ENCODE assay signal across 11 mouse cellular contexts in the genomic region with DNA sequence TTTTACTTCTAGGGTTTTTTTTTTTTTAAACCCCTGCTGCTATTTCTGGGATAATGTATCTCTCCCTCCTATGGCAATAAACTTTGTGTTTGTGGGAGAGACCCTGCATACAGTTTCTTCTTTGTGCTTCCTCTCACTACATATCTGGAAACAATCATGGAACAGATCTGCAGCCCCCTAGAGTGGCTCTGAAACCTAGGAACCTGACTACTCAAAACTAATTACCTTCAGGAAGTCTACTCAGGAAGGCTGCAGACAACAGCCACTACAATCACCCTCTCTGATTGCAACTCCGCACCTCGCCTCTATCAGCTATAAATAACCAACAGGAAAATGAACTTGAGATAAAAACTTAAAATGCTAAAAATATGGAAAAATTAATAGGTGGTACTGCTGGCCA. TPM values are rescaled to one million over a fixed set of nuclear protein-coding genes. Genes with fewer than 3 reads are reported as not detected.
DNase-seq lines count a peak whose midpoint lies in the region; ATAC-seq lines count a peak whose summit lies in the region.
"Had no signal": no experiment of that assay in that cellular context is flagged by ENCODE, and none has a peak within 500 bp of the region (broad histone marks: within the 10 kb centered on the region; RNA-seq: fewer than 3 reads in every experiment).

No protein-coding gene starts in this region.

- ATAC-seq in heart, embryonic 12.5 days (ENCODE audit: insufficient number of reproducible peaks, low FRiP score), result no peak
- ATAC-seq in embryonic facial prominence, embryonic 11.5 days (replicated peaks; ENCODE audit: insufficient number of reproducible peaks, low FRiP score, low TSS enrichment, low read depth), result no peak
- no peak for ATAC-seq in hindbrain, embryonic 12.5 days (ENCODE audit: low FRiP score)
- no peak for ATAC-seq in midbrain, embryonic 12.5 days (ENCODE audit: low FRiP score, low read depth)

- no peaks in the 10 kb centered on the region for H3K9me3 ChIP-seq in heart, embryonic 12.5 days (replicated peaks)
- H3K9me3 ChIP-seq in embryonic facial prominence, embryonic 11.5 days (replicated peaks; ENCODE audit: control insufficient read depth, low read length), result no peaks in the 10 kb centered on the region
- H3K9me3 ChIP-seq in hindbrain, embryonic 12.5 days (replicated peaks), result no peaks in the 10 kb centered on the region
- H3K9me3 ChIP-seq in midbrain, embryonic 12.5 days, result no peaks in the 10 kb centered on the region

- no peak for DNase-seq in heart, postnatal 4 days
- DNase-seq in embryonic facial prominence, embryonic 11.5 days (ENCODE audit: low spot score), result peak; percentile 65
- DNase-seq in adrenal gland, adult 18-20 months (ENCODE audit: low spot score in 2 of 2), result no peak
- DNase-seq in layer of hippocampus, postnatal 36 days, result no peak
- no peak for DNase-seq in kidney, postnatal 14 days
- DNase-seq: adrenal gland, adult 2 months; right cerebral cortex, postnatal 14 days had no signal

- peak overlapping the region; percentile 74 for H3K27ac ChIP-seq in heart, embryonic 12.5 days (ENCODE audit: poor library complexity, severe bottlenecking)
- 0 out of 2 replicates have a peak overlapping the region, but pooled peaks have one; percentile 25 for H3K27ac ChIP-seq in embryonic facial prominence, embryonic 11.5 days (replicated peaks; ENCODE audit: low read depth, low read length)
- H3K27ac ChIP-seq in hindbrain, embryonic 12.5 days, result no peak overlapping the region
- no peak overlapping the region for H3K27ac ChIP-seq in midbrain, embryonic 12.5 days (replicated peaks)

- H3K9ac ChIP-seq in heart, embryonic 12.5 days, result peak overlapping the region; percentile 85
- no peak overlapping the region for H3K9ac ChIP-seq in embryonic facial prominence, embryonic 11.5 days (replicated peaks; ENCODE audit: low read length)
- H3K9ac ChIP-seq in hindbrain, embryonic 12.5 days, result peak overlapping the region; percentile 88
- peak overlapping the region; percentile 92; the same call in 1 of the 2 replicates for H3K9ac ChIP-seq in midbrain, embryonic 12.5 days (replicated peaks)

- H3K4me3 ChIP-seq in heart, embryonic 12.5 days, result peak overlapping the region; percentile 72
- peak overlapping the region; percentile 89 for H3K4me3 ChIP-seq in embryonic facial prominence, embryonic 11.5 days (ENCODE audit: low read depth, low read length)
- H3K4me3 ChIP-seq in hindbrain, embryonic 12.5 days, result peak overlapping the region; percentile 61
- peak overlapping the region; percentile 91 for H3K4me3 ChIP-seq in midbrain, embryonic 12.5 days

- H3K36me3 ChIP-seq in heart, embryonic 12.5 days, result no peaks in the 10 kb centered on the region
- no peaks in the 10 kb centered on the region for H3K36me3 ChIP-seq in embryonic facial prominence, embryonic 11.5 days (replicated peaks; ENCODE audit: control insufficient read depth, insufficient read depth, low read depth, low read length)
- no peaks in the 10 kb centered on the region for H3K36me3 ChIP-seq in hindbrain, embryonic 12.5 days
- no peaks in the 10 kb centered on the region for H3K36me3 ChIP-seq in midbrain, embryonic 12.5 days

- WGBS in heart, embryonic 12.5 days, result 2% methylated on average over 2 of the region's 2 CpGs
- WGBS in embryonic facial prominence, embryonic 11.5 days, result 18% methylated on average over 2 of the region's 2 CpGs
- 66% methylated on average over 2 of the region's 2 CpGs for WGBS in hindbrain, embryonic 12.5 days
- 81% methylated on average over 2 of the region's 2 CpGs for WGBS in midbrain, embryonic 12.5 days

- H3K4me2 ChIP-seq in heart, embryonic 12.5 days, result peak overlapping the region; percentile 81
- H3K4me2 ChIP-seq in embryonic facial prominence, embryonic 11.5 days (ENCODE audit: low read depth, low read length), result peak overlapping the region; percentile 76
- H3K4me2 ChIP-seq in hindbrain, embryonic 12.5 days (replicated peaks), result peak overlapping the region; percentile 82
- H3K4me2 ChIP-seq in midbrain, embryonic 12.5 days (replicated peaks), result peak overlapping the region; percentile 71

- H3K27me3 ChIP-seq in heart, embryonic 12.5 days (replicated peaks), result no peaks in the 10 kb centered on the region
- H3K27me3 ChIP-seq in embryonic facial prominence, embryonic 11.5 days (ENCODE audit: control insufficient read depth, insufficient read depth, low read length), result no peaks in the 10 kb centered on the region
- peaks cover 7% of the 10 kb centered on the region; the same call in 1 of the 2 replicates for H3K27me3 ChIP-seq in hindbrain, embryonic 12.5 days
- peaks cover 9% of the 10 kb centered on the region; the same call in 1 of the 2 replicates for H3K27me3 ChIP-seq in midbrain, embryonic 12.5 days

- H3K4me1 ChIP-seq in heart, embryonic 12.5 days (replicated peaks), result peaks cover 71% of the 10 kb centered on the region
- H3K4me1 ChIP-seq in embryonic facial prominence, embryonic 11.5 days (ENCODE audit: control insufficient read depth, insufficient read depth, low read length), result no peaks in the 10 kb centered on the region; the same call in 1 of the 2 replicates
- H3K4me1 ChIP-seq in hindbrain, embryonic 12.5 days, result peaks cover 35% of the 10 kb centered on the region
- peaks cover 26% of the 10 kb centered on the region for H3K4me1 ChIP-seq in midbrain, embryonic 12.5 days

RNA-seq across cellular contexts. Expression of a gene that starts 1.8 kb away (rescaled TPM):
- polyA plus RNA-seq in heart, embryonic 12.5 days (2016; fragmentation: Nextera tagmentation; extraction: Ambion mirVana), result 40.1 and 43.3 TPM in 2 replicates
- total RNA-seq in heart, postnatal 4 days (2021), result 10 to 100 TPM; 35.3 to 36.3 TPM
- 44.3 and 44.7 TPM in 2 replicates for polyA plus RNA-seq in embryonic facial prominence, embryonic 11.5 days (2014; fragmentation: Nextera tagmentation; extraction: Ambion mirVana)
- 60.3 and 66.8 TPM in 2 replicates for polyA plus RNA-seq in hindbrain, embryonic 12.5 days (2016; fragmentation: Nextera tagmentation; extraction: Ambion mirVana)
- polyA plus RNA-seq in midbrain, embryonic 12.5 days (2016; fragmentation: Nextera tagmentation; extraction: Ambion mirVana), result 53.3 and 63.5 TPM in 2 replicates
- 10 to 100 TPM; 18.8 to 27.5 TPM for total RNA-seq in adrenal gland, adult 18-20 months (2021)
- 10 to 100 TPM; 27.1 to 27.5 TPM for total RNA-seq in layer of hippocampus, postnatal 36 days (2021)

RNA-seq across cellular contexts. Expression of a gene that starts 15.5 kb away (rescaled TPM):
- not detected in 2 replicates for polyA plus RNA-seq in heart, embryonic 12.5 days (2016; fragmentation: Nextera tagmentation; extraction: Ambion mirVana)
- total RNA-seq in heart, postnatal 4 days (2021), result not detected
- polyA plus RNA-seq in embryonic facial prominence, embryonic 11.5 days (2014; fragmentation: Nextera tagmentation; extraction: Ambion mirVana), result not detected in 2 replicates
- not detected in 2 replicates for polyA plus RNA-seq in hindbrain, embryonic 12.5 days (2016; fragmentation: Nextera tagmentation; extraction: Ambion mirVana)
- polyA plus RNA-seq in midbrain, embryonic 12.5 days (2016; fragmentation: Nextera tagmentation; extraction: Ambion mirVana), result not detected in 2 replicates
- total RNA-seq in adrenal gland, adult 18-20 months (2021), result not detected
- not detected for total RNA-seq in layer of hippocampus, postnatal 36 days (2021)
- total RNA-seq: adrenal gland, adult 2 months; liver, adult 2 months had no signal
- polyA plus RNA-seq: adrenal gland, adult 2 months; liver, adult 2 months had no signal

Comparison
In these comparisons a context has a peak if more than half of its experiments do, and no peak if none do; other contexts are left out.
1. H3K27ac ChIP-seq: peak in heart, embryonic 12.5 days (single experiment) and embryonic facial prominence, embryonic 11.5 days (single experiment); none in hindbrain, embryonic 12.5 days (single experiment) and midbrain, embryonic 12.5 days (single experiment).
2. Peak in every context shown above with its lines, with median percentiles within 50 percentile points of each other: H3K4me2 ChIP-seq and H3K4me3 ChIP-seq.